Mouse (Mus musculus) adrenal gland, postnatal 14 days (tissue): ENCODE results near the gene Celf2. TPM values are rescaled to one million over a fixed set of nuclear protein-coding genes. Genes with fewer than 3 reads are reported as not detected.

Experiments
- DNase-seq: peaks from one replicate; pipeline ENCODE4 v3.0.0; 2021; ENCODE audit warnings: mixed read lengths
- total RNA-seq: library from RNA; stranded (reverse); gene quantifications from 2 replicates; pipeline ENCODE4 v1.2.3, GENCODE M21; 2021

The Celf2 gene
- total RNA-seq, 1 experiment from 2014 or later: 64.1 TPM

- DNase-seq: no peak
Measured at GRCm38 (mm10) chr2:7392500-7392899, 116.9 kb downstream of the Celf2 start.

GRCm38 (mm10) chr2:7389264-7389663 lies 120.1 kb downstream of the Celf2 start:
- no peak for DNase-seq

GRCm38 (mm10) chr2:7378736-7379135 lies 130.6 kb downstream of the Celf2 start:
- no peak for DNase-seq

- no peak for DNase-seq
Measured at GRCm38 (mm10) chr2:7377878-7378277, 131.5 kb downstream of the Celf2 start.

- DNase-seq: no peak
Measured at GRCm38 (mm10) chr2:7367738-7368137, 141.6 kb downstream of the Celf2 start.

- no peak for DNase-seq
Measured at GRCm38 (mm10) chr2:7359557-7359956, 149.8 kb downstream of the Celf2 start.

- DNase-seq: no peak
Measured at GRCm38 (mm10) chr2:7358816-7359215, 150.5 kb downstream of the Celf2 start.

- DNase-seq: no peak
Measured at GRCm38 (mm10) chr2:7351234-7351633, 158.1 kb downstream of the Celf2 start.

- no peak for DNase-seq
Measured at GRCm38 (mm10) chr2:7346703-7347461, 162.5 kb downstream of the Celf2 start.

GRCm38 (mm10) chr2:7344951-7345350 lies 164.4 kb downstream of the Celf2 start:
- no peak for DNase-seq

- no peak for DNase-seq
Measured at GRCm38 (mm10) chr2:7342911-7343478, 166.4 kb downstream of the Celf2 start.

- no peak for DNase-seq
Measured at GRCm38 (mm10) chr2:7334846-7335245, 174.5 kb downstream of the Celf2 start.

GRCm38 (mm10) chr2:7328018-7328899 lies 181.1 kb downstream of the Celf2 start:
- peak; percentile 9 for DNase-seq

- no peak for DNase-seq
Measured at GRCm38 (mm10) chr2:7319760-7320159, 189.6 kb downstream of the Celf2 start.

- DNase-seq: no peak
Measured at GRCm38 (mm10) chr2:7311776-7312175, 197.6 kb downstream of the Celf2 start.

GRCm38 (mm10) chr2:7310840-7311182 lies 198.6 kb downstream of the Celf2 start:
- DNase-seq: no peak

- DNase-seq: no peak
Measured at GRCm38 (mm10) chr2:7310129-7310839, 199.1 kb downstream of the Celf2 start.

- no peak for DNase-seq
Measured at GRCm38 (mm10) chr2:7309324-7309723, 200.0 kb downstream of the Celf2 start.

- no peak for DNase-seq
Measured at GRCm38 (mm10) chr2:7308731-7309130, 200.6 kb downstream of the Celf2 start.

GRCm38 (mm10) chr2:7287434-7287833 lies 221.9 kb downstream of the Celf2 start:
- no peak for DNase-seq

GRCm38 (mm10) chr2:7273214-7273613 lies 236.1 kb downstream of the Celf2 start:
- DNase-seq: no peak

- no peak for DNase-seq
Measured at GRCm38 (mm10) chr2:7270051-7270450, 239.3 kb downstream of the Celf2 start.
